Mouse (Mus musculus) frontal cortex, postnatal 36 days (tissue): ENCODE data around the gene Mpp2.

Experiments
- DNase-seq, 2 experiments: peaks; one replicate each; pipeline ENCODE4 v3.0.0; 2022; ENCODE audit warnings: low spot score in 2 of 2

The Mpp2 gene

DNA sequence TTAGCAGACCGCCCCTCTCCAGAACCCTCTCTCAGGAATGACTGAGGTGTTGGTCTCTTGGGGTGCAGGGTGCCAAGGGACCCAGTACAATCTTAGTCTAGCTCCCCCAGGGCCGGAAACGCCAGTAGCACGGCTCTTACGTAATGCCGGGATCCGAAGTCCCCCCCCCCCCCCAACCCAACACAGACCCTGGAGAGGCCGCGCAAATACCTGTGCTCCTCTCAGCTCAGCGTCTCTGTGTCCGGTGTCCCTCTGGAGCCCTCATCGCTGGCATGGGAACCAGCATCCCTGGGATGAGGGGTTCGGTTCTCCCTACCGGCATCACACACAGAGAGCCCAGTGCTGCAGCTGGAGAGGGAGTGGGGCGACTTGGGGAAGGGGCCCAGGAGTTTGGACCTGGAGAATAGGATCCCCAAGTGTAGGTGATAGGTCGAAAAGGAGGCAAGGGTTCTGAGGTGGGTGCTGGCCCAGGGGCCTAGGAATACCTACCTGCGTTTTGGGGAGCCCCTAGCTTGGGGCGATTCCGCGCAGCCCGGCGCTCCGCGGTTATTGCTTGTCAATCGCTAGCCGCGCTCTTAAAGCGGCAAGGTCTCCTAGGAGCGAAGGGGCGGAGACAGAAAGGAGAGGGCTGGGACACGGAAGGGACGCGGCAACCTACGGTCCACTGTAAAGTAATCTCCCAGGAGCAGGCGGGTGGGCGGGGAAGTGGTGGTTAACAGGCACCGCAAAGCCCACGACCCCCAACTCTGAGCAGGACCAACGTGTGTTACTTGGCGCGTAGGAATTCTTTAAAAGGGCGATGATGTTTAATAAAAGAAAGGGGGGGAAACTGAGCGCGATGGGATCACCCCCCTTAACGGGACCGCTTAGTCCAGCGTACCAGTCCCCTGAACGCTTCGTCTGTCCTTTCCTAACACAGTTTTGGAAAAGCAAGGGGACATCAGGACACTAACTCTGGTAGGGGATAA lies at the start of gene Mpp2:
Mpp2 (minus strand) TSS at position 585 of the 968 bp plus-strand sequence.
- DNase-seq = peak; percentile 78 to 81

DNA sequence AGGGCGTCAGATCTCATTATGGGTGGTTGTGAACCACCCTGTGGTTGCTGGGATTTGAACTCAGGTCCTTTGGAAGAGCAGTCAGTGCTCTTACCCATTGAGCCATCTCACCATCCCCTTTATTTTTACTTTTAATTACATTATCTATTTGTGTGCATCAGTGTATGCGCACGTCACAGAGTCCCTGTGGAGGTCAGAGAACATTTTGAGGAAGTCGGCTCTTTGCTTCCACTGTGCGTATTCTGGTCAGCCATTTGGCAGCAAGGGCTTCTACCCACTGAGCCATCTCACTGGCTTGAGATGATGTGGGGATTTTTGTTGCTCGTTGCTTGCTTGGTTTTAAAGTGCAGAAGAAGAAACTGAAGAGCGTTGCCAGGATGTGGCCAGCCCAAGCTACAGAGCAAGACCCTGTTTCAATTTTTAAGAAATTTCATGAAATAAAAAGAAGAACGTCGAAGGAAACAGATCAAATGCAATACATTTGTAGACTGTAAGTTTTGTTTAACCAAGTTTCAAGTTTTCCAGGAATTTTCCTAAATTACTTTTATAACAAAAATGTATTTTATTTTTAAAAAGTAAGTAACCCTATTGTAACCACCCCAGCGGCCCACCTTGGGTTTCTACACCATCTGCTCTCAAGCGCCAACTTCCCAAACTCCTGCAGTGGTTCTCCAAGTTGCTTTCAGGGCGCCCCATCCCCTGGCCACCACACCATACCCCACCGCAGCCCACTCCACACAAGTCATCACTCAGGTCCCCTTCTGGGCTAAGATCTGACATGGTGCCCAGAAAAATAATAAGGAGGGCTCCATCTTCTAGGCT lies 49.5 kb upstream of the Mpp2 start:
- no peak for DNase-seq

GRCm38 (mm10) chr11:102134516-102134915 lies 46.2 kb upstream of the Mpp2 start:
- no peak for DNase-seq

GRCm38 (mm10) chr11:102117386-102117785 lies 29.1 kb upstream of the Mpp2 start:
- no peak for DNase-seq

GRCm38 (mm10) chr11:102116241-102116640 lies 27.9 kb upstream of the Mpp2 start:
- no peak for DNase-seq

GRCm38 (mm10) chr11:102111576-102111975 lies 23.3 kb upstream of the Mpp2 start:
- no peak for DNase-seq

GRCm38 (mm10) chr11:102107732-102108131 lies 19.4 kb upstream of the Mpp2 start, which contains the start of gene Pyy:
TSS of gene Pyy (minus strand) at chr11:102107832.
- DNase-seq = no peak

GRCm38 (mm10) chr11:102106911-102107310 lies 18.6 kb upstream of the Mpp2 start:
- no peak for DNase-seq

GRCm38 (mm10) chr11:102102485-102103258 lies 14.4 kb upstream of the Mpp2 start:
- DNase-seq = peak; percentile 49 to 54

DNA sequence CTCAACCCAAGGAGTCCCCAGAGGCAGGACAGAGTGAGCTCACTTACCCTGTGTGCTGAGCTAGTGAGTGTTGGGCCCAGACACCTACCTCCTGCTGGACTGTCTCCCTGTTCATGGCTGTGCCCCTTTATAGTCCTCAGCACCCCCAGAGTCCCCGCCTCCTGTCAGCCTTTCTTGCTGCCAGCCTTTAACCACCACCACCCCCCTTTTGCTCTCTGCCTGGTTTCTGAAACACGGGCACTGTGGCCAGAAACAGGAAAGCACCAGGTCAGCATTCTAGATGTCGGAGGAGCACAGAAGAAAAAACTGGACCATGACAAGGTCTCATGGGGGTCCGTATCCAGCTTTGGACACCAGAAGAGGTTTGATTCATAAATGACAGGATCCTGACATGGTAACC lies 12.9 kb upstream of the Mpp2 start, which contains the start of gene Ppy:
Ppy (minus strand) TSS at position 101 of the 400 bp plus-strand sequence.
- DNase-seq = no peak

GRCm38 (mm10) chr11:102096887-102097391 lies 8.6 kb upstream of the Mpp2 start:
- DNase-seq = peak; percentile 55 to 68

DNA sequence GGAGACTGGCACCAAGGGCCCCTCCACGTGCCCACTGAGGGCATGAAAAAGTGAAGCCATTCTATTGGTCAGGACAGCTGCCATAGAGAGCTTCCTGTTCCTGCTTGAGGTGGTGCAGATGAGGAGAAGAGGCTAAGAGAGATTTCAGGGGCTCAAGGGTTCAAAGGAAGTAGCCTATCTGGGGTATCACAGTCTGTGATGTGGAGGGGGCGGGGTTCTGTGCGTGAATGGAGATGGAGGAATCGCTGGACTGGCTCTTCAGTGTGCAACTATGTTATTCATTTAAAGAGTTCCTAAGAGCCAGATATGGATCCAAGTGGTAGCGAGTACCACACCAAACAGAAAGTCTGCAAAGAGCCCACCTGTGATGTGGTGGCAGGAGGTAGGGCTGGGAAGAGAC lies 8.1 kb upstream of the Mpp2 start:
- DNase-seq = no peak

DNA sequence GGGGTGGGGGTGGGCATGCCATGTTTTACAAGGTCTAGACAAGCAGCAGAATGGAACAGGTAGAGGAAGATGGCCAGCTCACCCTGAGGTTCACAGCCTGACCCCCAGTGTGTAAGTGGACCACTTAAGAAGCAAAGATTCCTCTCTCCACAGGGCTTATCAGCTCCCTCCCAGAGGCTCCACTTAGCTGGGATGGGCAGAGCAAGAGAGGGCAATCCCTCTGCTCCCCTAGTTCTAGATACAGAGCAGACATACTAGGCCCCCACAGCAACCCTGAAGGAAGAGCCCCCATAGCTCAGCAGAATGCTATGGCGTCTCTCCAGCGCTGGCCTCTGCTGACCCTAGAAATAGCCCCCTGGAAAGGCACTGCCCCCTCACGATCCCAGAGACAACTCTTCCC lies 7.4 kb upstream of the Mpp2 start:
- DNase-seq = no peak

DNA sequence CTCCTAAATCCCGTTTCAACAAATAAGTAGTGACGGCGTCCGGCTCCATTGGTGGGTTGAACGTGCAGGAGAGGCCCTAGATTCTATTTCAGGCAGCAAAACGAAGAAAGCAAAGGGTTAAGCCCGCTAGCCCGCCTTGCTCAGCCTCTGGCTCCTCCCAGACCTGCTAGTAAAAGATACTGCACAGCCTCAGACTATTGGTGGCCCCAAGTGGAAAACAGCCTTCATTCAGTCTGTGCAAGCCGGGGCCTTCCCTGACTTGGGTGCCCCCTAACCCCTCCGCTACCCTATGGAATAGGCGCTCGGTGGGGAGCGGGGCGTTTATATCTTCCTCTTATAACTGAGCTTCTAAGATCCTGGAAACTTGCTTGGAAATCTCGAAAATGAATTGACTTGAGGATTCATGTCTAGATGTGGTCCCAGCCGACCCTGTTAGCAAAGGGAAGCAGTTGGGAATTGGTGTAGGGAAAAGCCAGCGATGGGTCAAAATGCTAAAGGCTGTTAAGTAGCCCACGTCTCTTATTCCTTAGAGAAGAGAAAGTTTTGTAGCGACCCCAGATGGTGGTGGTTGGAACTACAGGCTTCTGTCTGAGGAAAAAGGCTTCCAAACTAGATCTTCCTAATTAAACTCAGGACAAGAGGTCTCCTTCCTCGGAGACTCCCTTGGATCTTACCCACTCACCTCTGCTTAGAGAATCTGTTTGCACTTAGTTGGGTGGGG lies 933 bp upstream of the Mpp2 start:
- peak; percentile 67 to 75 for DNase-seq

DNA sequence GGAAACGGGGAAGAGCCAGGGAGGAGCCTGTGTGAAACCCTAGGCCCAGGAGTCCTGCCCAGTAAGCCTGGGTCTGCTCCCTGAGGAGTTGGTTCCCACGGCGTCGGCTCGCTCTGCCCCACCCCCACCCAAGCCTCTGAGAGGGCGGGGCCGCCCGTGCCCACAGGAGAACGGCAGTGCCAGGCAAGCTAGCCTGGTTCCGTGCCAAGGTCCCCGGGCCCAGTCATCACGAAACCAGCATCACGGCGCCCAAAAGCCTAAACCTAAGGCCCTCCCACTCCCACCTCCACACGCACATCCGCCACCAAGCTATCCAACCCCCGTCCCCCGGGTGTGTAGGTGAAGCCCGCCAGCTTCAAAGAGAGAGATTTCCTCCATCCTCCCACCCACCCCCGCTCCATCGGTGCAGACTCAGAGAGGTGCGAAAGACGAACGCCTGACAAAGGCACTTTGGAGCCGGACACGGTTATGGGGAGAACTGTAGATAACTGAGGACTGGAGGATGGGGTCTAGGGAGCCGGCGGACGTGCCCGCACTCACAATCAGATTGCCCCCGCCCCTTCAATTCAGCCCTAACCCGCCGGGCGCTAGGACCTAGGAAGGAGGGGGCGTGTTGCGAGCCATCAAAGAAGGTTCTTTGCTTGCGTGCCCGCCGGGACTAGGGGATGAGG lies 1.1 kb downstream of the Mpp2 start:
- DNase-seq = peak; percentile 85

DNA sequence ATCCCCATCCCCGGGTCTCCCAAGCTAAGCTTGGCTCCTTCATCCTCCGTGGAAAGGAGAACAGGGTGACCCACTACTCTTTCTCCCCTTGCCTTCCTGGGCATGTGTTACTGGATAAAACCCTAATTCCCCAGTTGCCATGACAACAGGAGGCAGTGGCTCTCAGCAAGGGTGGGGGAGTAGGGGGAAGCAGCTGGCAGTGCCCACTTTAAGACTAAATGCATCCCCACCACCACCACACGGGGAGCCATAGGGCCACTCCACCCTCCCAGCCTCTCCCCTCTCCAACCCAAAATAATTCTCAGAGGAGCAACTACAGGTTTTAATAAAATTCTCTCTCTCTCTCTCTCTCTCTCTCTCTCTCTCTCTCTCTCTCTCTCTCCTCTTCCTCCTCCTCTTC lies 2.0 kb downstream of the Mpp2 start:
- peak; percentile 73 to 76 for DNase-seq

DNA sequence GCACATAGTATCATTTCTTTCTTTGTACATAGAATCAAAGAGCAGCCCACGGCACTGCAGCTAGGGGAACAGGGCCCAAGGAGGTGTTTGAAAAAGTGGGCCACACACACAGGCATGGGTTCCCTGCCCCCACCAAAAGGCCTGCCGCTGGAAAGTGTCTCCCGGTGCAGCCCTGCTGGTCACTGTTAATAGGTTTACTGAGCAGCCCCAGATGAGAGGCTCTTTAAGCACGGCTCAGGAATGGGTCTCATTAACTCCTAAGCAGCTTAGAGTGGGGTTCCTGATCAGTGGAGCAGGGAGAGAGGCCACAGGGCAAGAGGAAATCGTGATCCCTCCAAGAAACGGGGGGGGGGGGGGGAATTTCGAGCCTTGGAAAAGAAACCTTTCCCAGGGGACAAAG lies 4.2 kb downstream of the Mpp2 start:
- DNase-seq = no peak

DNA sequence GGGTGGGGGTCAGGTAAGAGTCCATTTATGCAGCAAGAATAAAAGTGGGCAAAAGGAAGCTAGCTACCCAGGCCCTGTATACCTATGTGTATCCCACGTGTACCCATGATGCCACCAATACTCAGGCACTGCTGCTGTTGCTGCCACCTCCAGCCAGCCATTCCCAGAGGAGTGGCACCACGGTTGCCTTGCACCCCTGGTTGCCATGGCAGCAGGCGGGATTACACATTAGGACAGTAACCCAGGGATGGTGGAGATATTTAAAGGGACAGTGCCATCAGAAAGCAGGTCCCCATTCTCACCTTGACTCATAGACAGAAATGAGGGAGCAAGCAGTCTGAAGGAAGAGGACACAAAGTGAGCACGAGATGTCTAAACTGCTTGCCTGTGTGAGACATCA lies 5.1 kb downstream of the Mpp2 start:
- no peak for DNase-seq

DNA sequence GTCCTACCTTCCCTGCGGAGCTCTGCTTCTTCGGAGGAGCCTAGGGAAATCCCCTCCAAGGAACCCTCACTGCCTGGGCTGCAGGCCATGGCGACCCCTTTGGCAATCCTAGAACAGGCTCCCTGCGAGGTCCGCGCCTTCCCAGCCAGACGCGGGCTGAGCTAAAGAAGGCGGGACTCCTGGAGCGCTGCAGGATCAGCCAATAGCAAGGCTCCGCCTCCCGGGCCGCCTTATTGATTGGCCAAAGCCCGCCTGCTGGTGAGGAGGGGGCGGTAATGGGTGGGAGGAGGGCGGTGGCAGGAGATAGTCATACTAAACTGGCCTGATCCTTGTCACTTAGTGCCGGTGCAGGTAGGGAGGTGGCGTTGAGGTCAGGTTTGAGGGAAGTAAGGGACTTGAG lies 6.0 kb downstream of the Mpp2 start:
- DNase-seq = peak; percentile 69 to 71

DNA sequence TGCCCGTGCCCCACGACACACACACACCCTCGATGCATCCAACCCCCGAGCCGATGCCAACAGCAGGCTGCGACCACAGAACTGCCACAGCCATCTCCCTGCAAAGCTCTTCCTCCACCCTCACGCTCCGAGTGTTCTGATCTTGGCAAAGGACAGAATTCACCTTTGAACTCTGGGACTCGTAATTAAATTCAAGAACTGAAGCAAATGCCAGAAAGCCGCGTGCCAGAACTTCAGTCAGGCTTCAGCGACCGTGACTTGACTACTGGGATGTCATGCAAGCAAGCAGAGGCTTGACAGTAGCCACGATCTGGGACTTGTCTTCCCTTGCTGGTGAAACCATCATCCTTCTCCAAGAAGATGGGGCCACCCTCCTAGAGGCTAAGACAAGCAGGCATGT lies 14.6 kb downstream of the Mpp2 start:
- DNase-seq = no peak
